Mouse (Mus musculus) adrenal gland, adult (tissue): ENCODE data around the gene Vtn.

ENCODE experiments used
- DNase-seq, 2 experiments: peaks; one replicate each; pipeline ENCODE4 v3.0.0; 2022 to 2023; ENCODE audit warnings: low spot score in 1 of 2; ENCODE audit not compliant: inconsistent age in 2 of 2

Gene Vtn

DNA sequence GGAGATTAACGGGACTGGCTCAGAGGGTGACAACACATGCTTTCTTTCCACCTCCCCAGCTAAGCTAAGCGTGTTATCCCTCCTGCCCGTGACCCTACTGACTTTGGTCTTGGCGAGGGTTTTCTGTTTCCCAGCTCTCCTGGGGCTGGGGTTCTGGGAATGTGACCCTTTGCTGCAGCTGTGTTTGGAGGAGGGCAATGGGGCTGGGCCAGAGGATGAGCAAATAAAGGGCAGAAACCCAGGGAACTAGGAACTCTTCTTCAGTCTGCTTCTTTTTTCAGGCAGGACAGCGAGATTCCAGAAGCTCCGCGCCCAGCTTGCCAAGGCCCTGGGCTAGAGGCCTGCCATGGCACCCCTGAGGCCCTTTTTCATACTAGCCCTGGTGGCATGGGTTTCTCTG is at the start of gene Vtn:
Gene Vtn, plus strand, starts transcription at position 88 of the 400 bp plus-strand sequence.
- DNase-seq: no peak

GRCm38 (mm10) chr11:78450337-78450736 is 48.6 kb upstream of the Vtn start:
- DNase-seq: no peak

GRCm38 (mm10) chr11:78453675-78454074 is 45.2 kb upstream of the Vtn start:
- DNase-seq: peak; percentile 62 to 87

- DNase-seq: no peak
These were observed 44.6 kb upstream of the Vtn start for GRCm38 (mm10) chr11:78454276-78454675.

- peak; percentile 62 to 88 for DNase-seq
These were observed 43.6 kb upstream of the Vtn start for GRCm38 (mm10) chr11:78455308-78455707.

DNA sequence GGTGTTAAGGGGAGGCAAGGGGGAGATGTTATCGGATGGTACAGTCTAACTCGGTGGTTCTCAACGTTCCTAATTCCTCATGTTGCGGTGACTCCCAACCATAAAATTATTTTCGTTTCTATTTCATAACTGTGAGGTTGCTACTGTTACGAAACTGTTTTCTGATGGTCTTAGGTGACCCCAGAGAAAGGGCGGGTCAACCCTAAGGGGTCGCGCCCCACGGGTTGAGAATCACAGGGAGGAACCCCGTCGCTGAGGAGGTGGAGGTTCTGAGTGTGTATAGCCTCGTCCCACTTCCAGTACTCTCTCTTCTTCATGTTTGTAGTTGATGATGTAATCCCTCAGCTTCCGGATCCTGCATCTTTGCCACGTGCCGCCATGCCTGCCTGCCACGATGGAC is 40.2 kb upstream of the Vtn start:
- DNase-seq: no peak

GRCm38 (mm10) chr11:78461894-78462293 is 37.0 kb upstream of the Vtn start:
- no peak for DNase-seq

- no peak for DNase-seq
These were observed 36.2 kb upstream of the Vtn start for GRCm38 (mm10) chr11:78462669-78463068.

GRCm38 (mm10) chr11:78463286-78464036 is 35.4 kb upstream of the Vtn start:
- peak; percentile 60 to 81 for DNase-seq

GRCm38 (mm10) chr11:78465116-78465515 is 33.8 kb upstream of the Vtn start:
- DNase-seq: no peak

GRCm38 (mm10) chr11:78465568-78466180 is 33.2 kb upstream of the Vtn start, which contains the start of gene Slc46a1:
Gene Slc46a1 (plus strand): TSS chr11:78465697.
- peak; percentile 93 to 96 for DNase-seq

DNA sequence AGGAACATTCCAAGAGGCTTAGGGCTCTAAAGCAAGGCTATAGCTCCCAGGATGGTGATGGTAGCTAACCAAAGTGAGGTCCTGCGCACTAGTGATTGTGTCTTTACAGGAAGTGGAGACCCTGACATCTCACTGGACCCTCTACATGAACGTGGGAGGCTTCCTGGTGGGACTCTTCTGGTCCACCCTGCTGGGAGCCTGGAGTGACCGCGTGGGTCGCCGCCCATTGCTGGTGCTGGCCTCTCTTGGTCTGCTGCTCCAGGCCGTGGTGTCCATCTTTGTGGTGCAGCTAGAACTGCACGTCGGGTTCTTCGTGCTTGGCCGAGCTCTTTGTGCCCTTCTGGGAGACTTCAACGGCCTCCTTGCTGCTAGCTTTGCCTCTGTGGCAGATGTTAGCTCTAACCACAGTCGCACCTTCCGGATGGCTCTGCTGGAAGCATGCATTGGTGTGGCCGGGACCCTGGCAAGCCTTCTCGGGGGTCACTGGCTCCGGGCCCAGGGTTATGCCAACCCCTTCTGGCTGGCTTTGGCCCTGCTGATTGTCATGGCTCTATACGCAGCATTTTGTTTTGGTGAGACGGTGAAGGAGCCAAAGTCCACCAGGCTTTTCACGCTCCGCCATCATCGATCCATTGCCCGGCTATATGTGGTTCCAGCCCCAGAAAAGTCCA is 32.5 kb upstream of the Vtn start:
- DNase-seq: no peak

DNA sequence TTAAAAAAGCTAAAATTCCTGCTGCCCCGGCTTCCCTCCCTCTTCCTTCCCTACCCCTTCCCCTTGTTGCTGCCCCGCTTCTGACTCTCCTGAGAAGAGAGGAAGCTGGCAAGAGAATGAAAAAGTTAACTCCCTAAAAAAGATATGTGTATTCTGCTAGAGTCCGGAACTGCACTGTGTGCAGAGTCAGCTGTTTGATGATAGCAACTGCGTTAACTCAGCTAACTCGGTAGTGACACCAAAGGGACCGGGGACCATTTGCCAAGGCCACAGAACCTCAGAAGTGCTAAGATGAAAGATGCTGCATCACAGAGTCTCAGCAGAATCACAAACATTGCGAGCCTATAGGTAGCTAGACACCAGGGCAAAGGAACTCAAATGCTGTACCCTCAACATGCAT is 31.4 kb upstream of the Vtn start:
- DNase-seq: no peak

DNA sequence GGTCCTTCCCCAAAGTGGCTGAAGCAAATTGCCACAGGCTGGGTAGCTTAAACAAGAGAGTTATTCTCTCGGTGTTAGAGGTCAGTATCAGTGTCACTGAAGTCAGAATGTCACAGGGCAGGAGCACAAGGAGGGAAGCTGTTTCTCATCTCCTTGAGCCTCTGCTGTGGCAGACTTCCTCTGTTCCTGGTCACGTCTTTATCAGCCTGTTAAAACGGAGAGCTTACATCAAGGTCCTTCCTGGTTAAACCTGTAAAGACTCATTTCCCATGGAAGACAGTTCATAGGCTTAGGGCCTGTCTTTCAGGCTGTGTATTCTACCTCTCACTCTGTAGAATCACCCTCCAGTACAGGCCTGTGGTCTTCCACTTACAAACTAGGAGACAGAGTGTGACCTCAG is 31.0 kb upstream of the Vtn start:
- no peak for DNase-seq

DNA sequence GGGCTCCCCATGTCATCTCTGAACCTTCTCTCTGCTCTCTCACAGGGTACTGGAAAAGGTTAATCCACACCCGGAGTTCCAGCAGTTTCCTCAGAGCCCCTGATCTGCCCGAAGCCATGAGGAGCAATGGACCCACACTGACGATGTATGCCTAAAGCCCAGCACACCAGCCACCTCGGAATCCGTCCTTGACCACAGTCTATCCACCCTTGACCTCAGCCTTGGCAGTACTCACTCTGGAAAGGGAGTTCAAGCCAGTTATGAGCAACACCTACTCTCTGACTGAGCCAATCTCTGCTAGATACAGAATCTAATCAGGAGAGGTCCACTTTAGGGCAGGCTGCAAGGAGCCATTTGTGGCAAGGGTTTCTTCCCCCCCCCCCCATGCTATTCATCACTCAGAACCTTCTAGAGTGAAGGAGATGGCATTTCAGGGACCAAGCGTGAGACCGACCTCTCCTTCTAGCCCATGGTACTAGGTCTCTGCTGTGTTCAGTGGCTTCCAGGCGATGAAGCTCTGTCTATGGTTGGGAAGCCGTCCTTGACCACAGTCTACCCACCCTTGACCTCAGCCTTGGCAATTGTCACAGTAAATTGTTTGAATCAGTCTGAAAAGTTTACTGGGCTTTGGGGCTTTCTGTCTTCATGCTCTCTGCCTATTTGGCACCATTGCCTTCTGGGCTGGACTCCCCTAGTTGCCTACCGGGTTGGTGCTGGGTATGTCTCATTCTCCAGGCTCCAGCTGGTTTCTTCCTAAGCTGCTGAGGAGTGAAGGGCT is 27.4 kb upstream of the Vtn start:
- DNase-seq: peak; percentile 70 to 79

GRCm38 (mm10) chr11:78475289-78475688 is 23.6 kb upstream of the Vtn start:
- DNase-seq: no peak

DNA sequence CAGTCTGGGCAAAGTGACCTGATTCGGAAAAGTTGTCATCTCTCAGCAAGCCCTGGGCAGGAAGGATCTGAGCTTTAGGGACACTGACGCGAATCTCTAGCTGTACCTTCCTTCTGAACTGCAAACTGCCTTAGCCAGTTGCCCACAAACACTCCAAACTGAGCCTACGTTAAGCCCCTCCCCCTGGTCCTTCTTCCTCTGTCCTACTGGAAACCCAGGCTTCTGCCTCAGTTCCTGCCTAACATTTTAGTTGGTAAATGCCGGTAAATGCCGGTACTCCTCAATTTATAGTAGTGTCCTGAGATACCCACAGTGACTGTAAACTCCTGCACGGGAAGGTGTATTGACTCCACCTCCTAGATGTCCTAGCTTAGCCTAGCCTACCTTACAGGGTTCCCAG is 15.3 kb upstream of the Vtn start:
- DNase-seq: no peak

- DNase-seq: peak; percentile 71 to 92
These were observed 10.7 kb upstream of the Vtn start for GRCm38 (mm10) chr11:78488168-78488567.

- DNase-seq: peak; percentile 67 to 79
These were observed 8.1 kb upstream of the Vtn start for GRCm38 (mm10) chr11:78490781-78491241.

GRCm38 (mm10) chr11:78495904-78496303 is 3.0 kb upstream of the Vtn start:
- peak in 1 of 2 experiments; percentile 58 for DNase-seq

GRCm38 (mm10) chr11:78497071-78497541 is 1.8 kb upstream of the Vtn start:
- DNase-seq: peak; percentile 43 to 71
